Mouse (Mus musculus) urinary bladder, postnatal 10 days (tissue): ENCODE results near the gene Gm2897.
"Not testable (repeated sequence)": the region's sequence is repeated elsewhere in the genome, so short reads cannot be mapped to it uniquely, and the experiment has no call there.

Source experiments
- DNase-seq: peaks from one replicate; pipeline ENCODE4 v3.0.0; 2022; ENCODE audit warnings: low spot score

Gene Gm2897

GRCm38 (mm10) chr14:3048727-3049512 is at the start of gene Gm2897:
TSS of gene Gm2897 (plus strand) at chr14:3049285.
- DNase-seq, result not testable (repeated sequence)

GRCm38 (mm10) chr14:3029702-3030101 is 19.4 kb upstream of the Gm2897 start, which contains the start of gene Gm2888:
TSS of gene Gm2888 (plus strand) at chr14:3030002.
- not testable (repeated sequence) for DNase-seq

DNA sequence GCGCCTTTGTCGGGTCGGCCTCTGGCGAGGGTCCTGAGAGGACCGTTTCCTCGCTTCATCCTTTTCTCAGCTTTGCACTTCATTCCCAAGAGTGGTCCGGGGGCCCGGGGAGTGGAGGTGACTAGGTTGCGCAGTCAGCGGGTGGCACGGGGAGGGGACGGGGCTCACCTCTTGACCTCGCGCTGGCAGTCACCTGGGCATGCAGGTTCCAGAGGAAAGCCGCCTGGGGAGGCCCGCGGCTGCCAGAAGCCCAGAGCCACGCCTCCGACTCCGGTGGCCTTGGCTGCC is 372 bp downstream of the Gm2897 start:
- DNase-seq, result not testable (repeated sequence)

GRCm38 (mm10) chr14:3050087-3050486 is 1.0 kb downstream of the Gm2897 start:
- DNase-seq, result not testable (repeated sequence)

GRCm38 (mm10) chr14:3116051-3116450 is 67.0 kb downstream of the Gm2897 start:
- not testable (repeated sequence) for DNase-seq
